Mouse (Mus musculus): ENCODE results near the gene Arhgef7.

GRCm38 (mm10) chr8:11774195-11775076 is 46.9 kb downstream of the Arhgef7 start:
- TF ChIP-seq GATA1 (IDR thresholded peaks at IDR 0.05; ENCODE audit: borderline replicate concordance, low read length) (peak; percentile 77; the same call in 2 of the 3 replicates), FLI1 (IDR thresholded peaks at IDR 0.05; ENCODE audit: low read length) (0 out of 2 replicates have a peak, but pooled peaks have one; percentile 39)
